Mouse (Mus musculus) stomach, postnatal 0 days (tissue): ENCODE results near the gene Sf3b2.

Experiments used
- CTCF ChIP-seq: IDR thresholded peaks from 2 replicates; pipeline ENCODE4 v1.5.1; 2016; ENCODE audit warnings: antibody characterized with exemption, low read depth, mild to moderate bottlenecking, moderate library complexity
- EP300 ChIP-seq: optimal IDR thresholded peaks from 2 replicates; pipeline ENCODE3; 2016; ENCODE audit warnings: antibody characterized with exemption

DNA sequence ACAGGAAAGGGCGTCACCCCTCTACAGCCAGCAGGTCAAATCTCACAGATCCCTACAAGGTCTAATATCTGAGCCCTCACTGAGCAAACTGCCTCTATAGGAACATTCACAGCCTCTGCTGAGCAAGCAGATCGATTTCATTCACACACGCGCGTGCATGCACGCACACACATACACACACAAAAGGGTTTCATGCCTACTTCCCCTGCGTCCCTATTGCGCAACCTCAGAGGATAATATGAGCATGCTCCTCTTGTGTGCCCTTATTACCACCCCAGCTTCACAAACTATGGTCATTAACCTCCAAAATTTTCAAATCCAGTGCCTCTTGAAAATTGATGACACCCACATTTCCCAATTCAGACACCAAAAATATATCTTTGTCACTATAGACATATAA is 17.9 kb upstream of the Sf3b2 start:
- TF ChIP-seq CTCF (no peak), EP300 (no peak)
